Mouse (Mus musculus) macrophage (primary cell): ENCODE data around the gene Vav2. TPM values are rescaled to one million over a fixed set of nuclear protein-coding genes. Genes with fewer than 3 reads are reported as not detected.

Experiments
- H3K27ac ChIP-seq: fragments of 350-480 bp; formaldehyde crosslinking; 2 replicates; pipeline ENCODE4 v1.9.0; 2021
- H3K36me3 ChIP-seq: fragments of 350-480 bp; formaldehyde crosslinking; 2 replicates; pipeline ENCODE4 v1.9.0; 2021; ENCODE audit errors: inconsistent target
- H3K4me3 ChIP-seq: fragments of 350-480 bp; formaldehyde crosslinking; 2 replicates; pipeline ENCODE4 v1.9.0; 2021; ENCODE audit errors: inconsistent target
- H3K79me2 ChIP-seq: fragments of 350-480 bp; formaldehyde crosslinking; 2 replicates; pipeline ENCODE4 v1.9.0; 2021; ENCODE audit errors: inconsistent target
- WGBS: methylation state at CpG from one replicate; pipeline ENCODE4 v1.1.7; 2026; ENCODE audit warnings: inconsistent platforms; ENCODE audit not compliant: missing documents; 5-methylcytosine and 5-hydroxymethylcytosine counted together
- polyA plus RNA-seq: library from polyadenylated mRNA; stranded (reverse); fragments of 250-400 nt; gene quantifications from 3 replicates; pipeline ENCODE4 v1.2.4, GENCODE M21; 2018; ENCODE audit warnings: inconsistent platforms

Vav2 gene
- polyA plus RNA-seq, 1 experiment from 2014 or later = 24.0 TPM

- Histone ChIP-seq H3K4me3 (no peak overlapping the region), H3K27ac (no peak overlapping the region), H3K79me2 (peaks cover 13% of the 10 kb centered on the region; the same call in 1 of the 2 replicates), H3K36me3 (peaks cover 86% of the 10 kb centered on the region)
- 96% methylated on average over 7 of the region's 7 CpGs for WGBS
These were observed 32.9 kb upstream of the Vav2 start for GRCm38 (mm10) chr2:27459735-27460134.

- Histone ChIP-seq H3K4me3 (no peak overlapping the region), H3K79me2 (no peaks in the 10 kb centered on the region), H3K36me3 (peaks cover 77% of the 10 kb centered on the region), H3K27ac (no peak overlapping the region)
- WGBS = 94% methylated on average over 14 of the region's 14 CpGs
These were observed 23.4 kb upstream of the Vav2 start for GRCm38 (mm10) chr2:27450226-27450625.

GRCm38 (mm10) chr2:27447782-27448181 is 20.9 kb upstream of the Vav2 start:
- Histone ChIP-seq H3K4me3 (no peak overlapping the region), H3K79me2 (no peaks in the 10 kb centered on the region), H3K36me3 (peaks cover 55% of the 10 kb centered on the region), H3K27ac (no peak overlapping the region)
- WGBS = 92% methylated on average over 5 of the region's 5 CpGs

DNA sequence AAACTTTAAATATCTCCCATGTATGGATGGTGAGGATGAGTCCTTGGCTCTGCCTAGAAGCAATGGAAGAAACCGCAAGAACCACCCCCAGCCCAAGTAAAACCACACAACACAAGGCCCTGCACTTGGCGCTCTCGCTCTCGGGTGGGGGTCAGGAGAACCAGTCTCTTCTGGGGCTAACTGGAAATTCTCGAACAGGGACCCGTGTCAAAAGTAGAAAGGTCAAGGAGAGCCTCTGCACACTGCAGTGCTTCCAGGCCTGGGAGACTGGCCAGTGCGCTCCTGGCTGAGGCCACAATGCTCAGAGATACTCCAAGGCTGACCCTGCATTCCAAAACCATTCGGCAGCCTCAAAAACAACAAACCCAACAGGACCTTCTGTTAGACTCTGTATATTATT is 20.0 kb upstream of the Vav2 start:
- Histone ChIP-seq H3K27ac (no peak overlapping the region), H3K36me3 (peaks cover 48% of the 10 kb centered on the region), H3K4me3 (no peak overlapping the region), H3K79me2 (no peaks in the 10 kb centered on the region)
- WGBS = 87% methylated on average over 8 of the region's 8 CpGs

- WGBS = 100% methylated on average over 3 of the region's 3 CpGs
These were observed 19.1 kb upstream of the Vav2 start for GRCm38 (mm10) chr2:27445910-27446309.

DNA sequence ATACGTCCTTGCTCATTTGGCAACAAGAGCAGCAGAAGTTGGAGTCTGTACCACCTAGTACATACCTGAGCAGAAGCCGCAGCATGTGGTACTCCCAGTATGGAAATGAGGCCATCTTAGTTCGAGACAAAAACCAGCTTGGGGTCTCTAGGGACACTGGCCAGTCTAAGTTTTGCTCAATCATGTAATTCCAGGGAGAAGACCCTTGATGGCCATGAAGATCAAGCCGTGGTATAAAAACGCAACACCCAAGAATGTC is 16.5 kb upstream of the Vav2 start:
- Histone ChIP-seq H3K79me2 (no peaks in the 10 kb centered on the region), H3K36me3 (peaks cover 16% of the 10 kb centered on the region), H3K4me3 (no peak overlapping the region), H3K27ac (no peak overlapping the region)
- 87% methylated on average over 5 of the region's 5 CpGs for WGBS

More at GRCm38 (mm10) chr2:27445910-27446309, 19.1 kb upstream of the Vav2 start:
- Histone ChIP-seq H3K27ac (no peak overlapping the region), H3K36me3 (peaks cover 39% of the 10 kb centered on the region), H3K79me2 (no peaks in the 10 kb centered on the region), H3K4me3 (no peak overlapping the region)

DNA sequence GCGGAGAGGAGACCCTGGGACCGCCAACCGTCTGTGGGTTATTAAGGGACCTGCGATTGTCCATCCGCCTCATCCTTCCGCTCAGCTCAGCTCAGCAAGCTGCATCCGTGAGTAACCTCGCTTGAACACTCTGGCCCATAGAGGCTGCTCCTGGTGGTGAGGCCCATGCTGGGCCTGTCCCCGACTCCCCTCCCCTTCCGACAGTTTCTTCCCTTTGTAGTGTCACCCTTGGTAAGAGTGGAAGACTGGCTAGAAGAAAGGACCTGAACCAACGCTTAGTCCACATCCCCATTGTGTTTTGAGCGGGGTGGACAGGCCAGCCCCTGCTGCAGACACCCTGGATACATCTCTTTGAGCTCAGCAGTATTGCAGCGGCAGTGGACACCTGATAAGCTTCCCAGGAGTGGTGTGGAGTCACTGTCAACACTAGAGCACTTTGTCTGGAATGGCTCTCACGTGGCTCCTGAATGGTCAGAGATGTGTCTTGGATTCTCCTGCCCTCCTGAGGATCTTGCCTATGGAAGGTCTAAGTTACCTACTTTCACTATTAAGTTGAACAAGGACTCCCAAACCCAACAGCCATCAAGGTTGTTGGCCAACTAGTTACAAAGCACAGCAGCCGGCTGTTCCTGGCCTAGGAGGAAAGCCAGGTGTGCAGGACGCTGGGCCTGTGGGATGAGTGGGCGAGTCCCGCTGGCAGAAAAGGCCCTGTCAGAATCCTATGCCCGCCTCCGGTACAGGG is 16.0 kb upstream of the Vav2 start:
- Histone ChIP-seq H3K79me2 (no peaks in the 10 kb centered on the region), H3K4me3 (peak overlapping the region; percentile 33), H3K27ac (no peak overlapping the region), H3K36me3 (peaks cover 11% of the 10 kb centered on the region)
- WGBS = 60% methylated on average over 20 of the region's 20 CpGs

GRCm38 (mm10) chr2:27441767-27442707 is 15.2 kb upstream of the Vav2 start, which contains the start of gene Brd3os:
Gene Brd3os, plus strand, starts transcription at chr2:27442324.
- H3K36me3 ChIP-seq = peaks cover 4% of the 10 kb centered on the region; the same call in 1 of the 2 replicates
- no peak within 1 kb of the TSS for H3K27ac ChIP-seq
- peak within 1 kb of the TSS; percentile 34 for H3K4me3 ChIP-seq
- WGBS = 4% methylated on average over 32 of the region's 36 CpGs
- no peaks in the 10 kb centered on the region for H3K79me2 ChIP-seq

DNA sequence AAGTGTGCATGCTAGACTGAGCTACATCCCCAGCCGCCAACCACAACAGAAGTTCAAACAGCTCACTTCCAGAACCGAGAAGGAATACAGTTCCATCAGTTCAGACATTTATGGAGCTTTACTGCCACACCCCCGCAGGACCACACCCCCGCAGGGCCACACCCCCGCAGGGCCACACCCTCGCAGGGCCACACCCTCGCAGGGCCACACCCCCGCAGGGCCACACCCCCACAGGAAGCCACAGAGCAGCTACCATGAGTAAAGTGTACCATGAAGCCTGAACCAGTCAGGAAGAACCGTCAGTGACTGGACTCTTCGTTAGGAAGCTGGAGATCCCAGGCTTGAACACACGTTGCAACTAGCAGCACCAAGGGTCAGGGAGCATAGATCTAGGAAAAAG is 11.4 kb upstream of the Vav2 start:
- no peak overlapping the region for H3K27ac ChIP-seq
- 8% methylated on average over 10 of the region's 11 CpGs for WGBS
- no peaks in the 10 kb centered on the region for H3K36me3 ChIP-seq
- no peaks in the 10 kb centered on the region for H3K79me2 ChIP-seq
- no peak overlapping the region for H3K4me3 ChIP-seq

- WGBS = 100% methylated on average over 1 of the region's 1 CpGs
- Histone ChIP-seq H3K4me3 (no peak overlapping the region), H3K36me3 (no peaks in the 10 kb centered on the region), H3K27ac (no peak overlapping the region), H3K79me2 (no peaks in the 10 kb centered on the region)
These were observed 11.0 kb upstream of the Vav2 start for GRCm38 (mm10) chr2:27437876-27438275.

- Histone ChIP-seq H3K36me3 (no peaks in the 10 kb centered on the region), H3K4me3 (no peak overlapping the region), H3K27ac (no peak overlapping the region), H3K79me2 (no peaks in the 10 kb centered on the region)
- 50% methylated on average over 2 of the region's 2 CpGs for WGBS
These were observed 5.8 kb upstream of the Vav2 start for GRCm38 (mm10) chr2:27432599-27432998.

DNA sequence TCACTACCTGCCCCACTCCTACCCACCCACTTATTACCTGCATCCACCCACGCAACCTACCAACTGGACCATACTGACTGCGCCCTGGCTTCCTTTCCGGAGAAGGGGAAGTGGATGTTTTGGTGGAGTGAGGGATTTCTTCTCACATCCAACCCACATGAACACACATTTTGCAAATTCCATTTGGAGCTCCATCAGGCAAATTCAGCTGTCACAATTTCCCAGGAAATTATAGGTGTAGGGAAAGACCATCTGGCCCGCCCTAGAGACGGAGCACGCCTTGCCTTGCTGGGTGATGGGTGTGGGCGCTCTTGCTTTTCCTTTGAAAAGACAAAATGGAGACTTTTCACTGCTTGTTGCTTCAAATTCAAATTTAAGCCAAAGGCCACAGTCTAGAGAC is 3.8 kb upstream of the Vav2 start:
- WGBS = 97% methylated on average over 6 of the region's 7 CpGs
- H3K36me3 ChIP-seq = no peaks in the 10 kb centered on the region
- H3K27ac ChIP-seq = no peak overlapping the region
- H3K4me3 ChIP-seq = no peak overlapping the region
- H3K79me2 ChIP-seq = peaks cover 4% of the 10 kb centered on the region; the same call in 1 of the 2 replicates

DNA sequence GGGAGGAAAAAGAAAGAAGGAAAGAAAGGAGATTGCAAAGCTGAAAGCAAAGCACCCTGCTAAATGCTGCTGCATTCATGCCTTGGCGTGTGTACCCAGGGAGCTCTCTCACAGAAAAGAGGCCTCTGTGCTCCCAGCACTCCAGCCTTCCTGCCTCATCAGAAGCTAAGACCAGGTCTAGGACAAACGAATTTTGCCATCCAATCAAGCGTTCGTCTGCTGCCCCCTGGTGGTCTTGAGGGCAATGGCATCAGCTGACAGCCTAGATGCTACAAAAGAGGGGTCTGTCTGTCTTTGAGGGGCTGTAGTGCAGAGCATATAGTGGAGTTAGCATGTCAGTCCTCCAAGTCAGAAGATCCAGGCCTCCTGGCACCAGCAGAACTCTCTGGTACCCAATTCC is 1.2 kb upstream of the Vav2 start:
- peaks cover 28% of the 10 kb centered on the region for H3K79me2 ChIP-seq
- no peak overlapping the region for H3K4me3 ChIP-seq
- no peaks in the 10 kb centered on the region for H3K36me3 ChIP-seq
- H3K27ac ChIP-seq = no peak overlapping the region
- WGBS = 0% methylated on average over 4 of the region's 4 CpGs

GRCm38 (mm10) chr2:27426406-27426854 is 403 bp downstream of the Vav2 start:
- Histone ChIP-seq H3K79me2 (peaks cover 45% of the 10 kb centered on the region), H3K27ac (no peak overlapping the region), H3K4me3 (peak overlapping the region; percentile 40), H3K36me3 (no peaks in the 10 kb centered on the region)
- under 1% methylated on average over 48 of the region's 64 CpGs for WGBS
